Mouse (Mus musculus) embryo, embryonic 10 days (tissue): ENCODE measurements around the gene Cachd1.

Experiments used
- DNase-seq: peaks from one replicate; pipeline ENCODE4 v3.0.0-alpha.2; 2015; ENCODE audit warnings: low spot score

The Cachd1 gene

GRCm38 (mm10) chr4:100992086-100992485 lies 215.6 kb downstream of the Cachd1 start:
- DNase-seq = no peak

- DNase-seq = no peak
These were observed 218.2 kb downstream of the Cachd1 start for GRCm38 (mm10) chr4:100994442-100995255.

DNA sequence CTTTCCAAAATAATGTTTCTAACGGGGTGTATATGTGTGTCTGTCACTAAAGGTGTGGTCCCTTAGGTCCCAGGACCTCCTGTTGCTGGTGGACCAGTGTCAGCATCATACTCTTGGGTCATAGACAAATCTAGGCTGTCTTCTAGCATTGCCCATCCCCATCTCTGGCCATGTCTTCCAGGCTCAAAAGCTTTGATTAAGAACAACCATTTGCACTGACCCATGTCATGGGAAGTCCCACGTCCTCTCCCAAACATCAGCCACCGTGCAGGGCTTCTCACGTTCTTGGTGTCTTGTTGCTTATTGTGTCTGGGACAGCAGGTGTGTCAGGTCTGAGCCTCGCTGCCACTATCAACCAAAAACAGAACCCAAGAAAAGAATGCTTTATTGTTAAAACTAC lies 219.1 kb downstream of the Cachd1 start:
- no peak for DNase-seq

- DNase-seq = no peak
These were observed 219.7 kb downstream of the Cachd1 start for GRCm38 (mm10) chr4:100996060-100996651.

DNA sequence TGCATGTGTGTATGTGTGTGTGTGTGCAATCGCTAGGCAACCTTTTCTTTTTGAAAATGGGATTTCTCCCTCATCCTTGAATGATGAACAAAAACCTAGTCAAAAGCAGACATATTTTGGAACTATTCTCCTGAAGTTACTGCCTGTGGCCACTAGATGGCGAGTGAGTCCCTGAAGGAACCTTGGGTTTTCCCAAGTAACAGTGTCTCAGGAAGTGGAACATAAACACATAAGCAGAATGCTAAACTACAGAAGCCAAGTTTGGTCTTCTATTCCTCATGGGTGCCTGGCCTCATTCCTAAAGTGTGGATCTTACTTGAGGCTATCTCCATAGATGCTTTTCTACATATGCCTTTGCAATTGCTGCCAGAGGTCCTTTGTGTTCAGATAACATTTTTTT lies 221.7 kb downstream of the Cachd1 start:
- DNase-seq = peak; percentile 81

GRCm38 (mm10) chr4:100998906-100999305 lies 222.4 kb downstream of the Cachd1 start:
- DNase-seq = no peak

GRCm38 (mm10) chr4:101000622-101001021 lies 224.1 kb downstream of the Cachd1 start:
- no peak for DNase-seq

GRCm38 (mm10) chr4:101001073-101001472 lies 224.6 kb downstream of the Cachd1 start:
- no peak for DNase-seq

GRCm38 (mm10) chr4:101002961-101003360 lies 226.5 kb downstream of the Cachd1 start:
- no peak for DNase-seq

GRCm38 (mm10) chr4:101008362-101008769 lies 231.9 kb downstream of the Cachd1 start:
- DNase-seq = no peak

GRCm38 (mm10) chr4:101009092-101009491 lies 232.6 kb downstream of the Cachd1 start:
- DNase-seq = no peak

DNA sequence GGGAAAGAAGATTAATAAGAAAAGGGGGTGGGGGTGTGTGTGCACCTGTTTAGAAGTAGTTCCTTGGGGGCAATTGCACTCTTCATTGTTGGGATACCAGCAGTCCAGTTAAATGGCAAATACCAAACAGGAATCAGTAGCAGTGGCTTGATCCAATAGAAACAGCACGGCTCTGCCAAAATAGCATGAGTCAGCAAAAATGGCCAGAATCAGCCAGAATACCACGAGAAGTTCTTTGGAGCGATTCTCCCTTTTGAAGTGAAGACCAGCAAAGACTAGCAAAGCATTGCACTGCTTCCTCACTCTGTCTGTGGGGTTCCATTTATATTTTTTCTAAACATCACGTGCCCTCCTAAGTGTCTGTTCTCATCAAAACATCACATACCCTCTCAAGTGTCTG lies 241.3 kb downstream of the Cachd1 start:
- DNase-seq = no peak

DNA sequence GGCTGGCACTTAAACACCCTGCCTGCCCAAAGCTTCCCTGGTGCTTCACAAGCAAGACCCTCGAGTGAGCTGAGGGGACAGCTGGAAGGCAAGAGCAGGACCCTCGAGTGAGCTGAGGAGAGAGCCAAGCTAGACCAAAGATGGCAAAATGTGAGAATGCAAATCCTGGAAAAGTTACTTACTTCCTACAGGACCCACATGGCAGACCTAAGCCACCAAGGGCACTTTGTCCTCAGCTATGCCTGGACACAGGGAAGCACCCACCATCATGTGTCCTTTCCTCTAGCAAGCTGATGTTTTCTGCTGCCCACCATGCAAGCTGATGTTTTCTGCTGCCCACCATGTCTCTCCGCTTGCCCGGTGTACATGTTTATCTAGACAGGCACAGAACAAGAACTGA lies 244.1 kb downstream of the Cachd1 start, which contains the start of gene Gm10577:
Gene Gm10577, minus strand, starts transcription at position 101 of the 400 bp plus-strand sequence.
- DNase-seq = no peak

- no peak for DNase-seq
These were observed 250.1 kb downstream of the Cachd1 start for GRCm38 (mm10) chr4:101026566-101026965.

- DNase-seq = no peak
These were observed 250.5 kb downstream of the Cachd1 start for GRCm38 (mm10) chr4:101026995-101027394.

- DNase-seq = no peak
These were observed 251.5 kb downstream of the Cachd1 start for GRCm38 (mm10) chr4:101027852-101028411.

DNA sequence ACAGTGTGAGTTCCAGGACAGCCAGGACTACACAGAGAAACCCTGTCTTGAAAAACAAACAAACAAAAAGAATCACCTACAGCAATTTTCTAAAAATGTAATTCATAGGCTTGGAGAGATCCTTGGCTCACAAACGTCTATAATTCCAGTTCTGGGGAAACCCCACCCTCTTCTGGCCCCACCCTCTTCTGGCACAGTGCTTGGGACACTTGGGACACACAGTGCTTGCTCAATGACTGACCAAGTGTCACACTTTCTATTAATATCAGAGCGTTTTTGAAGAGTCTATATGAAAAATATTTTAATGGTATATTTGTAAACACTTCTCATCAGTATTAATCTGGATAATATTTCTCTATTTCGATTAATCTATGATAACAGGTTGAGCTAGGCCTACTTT lies 256.6 kb downstream of the Cachd1 start:
- DNase-seq = no peak

DNA sequence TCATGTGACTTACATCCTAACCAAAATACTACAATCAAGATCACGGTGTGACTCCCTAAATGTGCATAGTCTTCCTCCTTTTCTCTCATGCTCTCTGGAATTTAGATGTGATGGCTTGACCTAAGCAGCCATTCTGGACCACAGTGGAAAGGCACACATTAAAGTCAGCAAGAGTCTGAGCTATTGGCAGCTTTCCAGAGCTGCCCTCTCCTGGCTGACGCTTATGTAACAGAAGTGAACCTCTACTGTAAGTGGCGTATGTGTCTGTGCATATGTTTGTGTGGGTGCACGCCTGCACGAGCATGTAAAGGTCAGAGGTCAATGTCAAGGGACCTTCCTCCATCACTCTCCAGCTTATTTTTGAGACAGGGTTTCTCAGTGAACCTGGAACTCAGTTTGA lies 258.7 kb downstream of the Cachd1 start:
- DNase-seq = no peak

GRCm38 (mm10) chr4:101037156-101037555 lies 260.7 kb downstream of the Cachd1 start:
- no peak for DNase-seq

DNA sequence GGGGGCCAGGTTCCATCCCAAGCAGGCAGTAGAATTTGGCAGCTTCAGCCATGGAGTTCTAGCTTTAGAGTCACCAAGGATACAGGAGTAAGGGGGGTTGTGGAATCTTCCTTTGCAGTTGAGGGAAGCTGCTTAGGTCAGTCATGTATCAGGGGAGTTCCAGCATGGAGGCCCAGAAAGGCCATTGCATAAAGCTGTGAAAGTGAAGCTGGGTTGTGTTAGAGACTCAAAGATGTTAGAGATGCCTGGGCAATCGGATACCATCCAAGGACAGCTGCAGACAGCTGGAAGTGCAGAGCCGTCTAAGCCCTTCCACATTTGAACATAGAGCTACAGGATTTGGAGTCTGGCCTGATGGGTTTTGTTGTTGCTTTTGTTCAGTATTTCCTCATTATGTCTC lies 267.2 kb downstream of the Cachd1 start:
- no peak for DNase-seq

- no peak for DNase-seq
These were observed 267.7 kb downstream of the Cachd1 start for GRCm38 (mm10) chr4:101044149-101044548.

GRCm38 (mm10) chr4:101046576-101046975 lies 270.1 kb downstream of the Cachd1 start:
- DNase-seq = no peak

GRCm38 (mm10) chr4:101062146-101062545 lies 285.7 kb downstream of the Cachd1 start:
- no peak for DNase-seq
